Mouse (Mus musculus) bone marrow, adult 2 months (tissue): ENCODE measurements around the gene Tob2.

Source experiments
- CTCF ChIP-seq: fragments of 200-500 bp; IDR thresholded peaks from 2 replicates; pipeline ENCODE4 v1.5.1; 2011; ENCODE audit warnings: low read length, control low read depth; ENCODE audit not compliant: control insufficient read depth, insufficient read depth
- POLR2A ChIP-seq: fragments of 200-500 bp; IDR thresholded peaks from 2 replicates; pipeline ENCODE4 v1.6.1; 2011; ENCODE audit warnings: low read depth, mild to moderate bottlenecking, control low read depth, low read length, borderline replicate concordance; ENCODE audit not compliant: control insufficient read depth

GRCm38 (mm10) chr15:81891822-81892580 is 33.4 kb upstream of the Tob2 start:
- TF ChIP-seq CTCF, result no peak
- TF ChIP-seq POLR2A, result no peak
